Mouse (Mus musculus) common myeloid progenitor, adult 5-6 weeks (primary cell): ENCODE data around the gene Gm21725. TPM values are rescaled to one million over a fixed set of nuclear protein-coding genes. Genes with fewer than 3 reads are reported as not detected.
"Not testable (repeated sequence)": the region's sequence is repeated elsewhere in the genome, so short reads cannot be mapped to it uniquely, and the experiment has no call there.

Experiments
- ATAC-seq: replicated peaks from 2 replicates; pipeline ENCODE4 v1.8.0; 2016; ENCODE audit warnings: low read depth, mild to moderate bottlenecking, moderate TSS enrichment, inconsistent platforms; ENCODE audit not compliant: poor library complexity, severe bottlenecking
- total RNA-seq: library from RNA; stranded (forward); fragments of 200-1000, 187-1606 nt; gene quantifications from 2 replicates; pipeline ENCODE4 v1.2.3, GENCODE M21; 2017

The Gm21725 gene
- total RNA-seq: not detected in 2 replicates

- not testable (repeated sequence) for ATAC-seq
Observed at GRCm38 (mm10) chrY:13348963-13349362, at the start of gene Gm21725. Gm21725 (minus strand) TSS chrY:13349063.

Other genes with a start within 250 kb of the Gm21725 start
- not detected in 2 replicates for gene Gm21891, start 215.6 kb downstream of the Gm21725 start, total RNA-seq
- not detected in 2 replicates for gene Gm21425, start 187.1 kb downstream of the Gm21725 start, total RNA-seq
- not detected in 2 replicates for gene Gm21828, start 125.1 kb downstream of the Gm21725 start, total RNA-seq
- gene Gm21440, start 96.7 kb downstream of the Gm21725 start, total RNA-seq: not detected in 2 replicates
- not detected in 2 replicates for gene Gm21454, start 96.6 kb downstream of the Gm21725 start, total RNA-seq
- gene Gm21866, start 116.5 kb upstream of the Gm21725 start, total RNA-seq: not detected in 2 replicates
- gene Gm20773, start 145.0 kb upstream of the Gm21725 start, total RNA-seq: not detected in 2 replicates